Comparison of ENCODE assay signal across 12 mouse cellular contexts in genomic region chr4:138980771-138981420, GRCm38 (mm10). TPM values are rescaled to one million over a fixed set of nuclear protein-coding genes. Genes with fewer than 3 reads are reported as not detected.
DNase-seq lines count a peak whose midpoint lies in the region; ATAC-seq and TF ChIP-seq lines count a peak whose summit lies in the region.
"Had no signal": no experiment of that assay in that cellular context is flagged by ENCODE, and none has a peak within 500 bp of the region (broad histone marks: within the 10 kb centered on the region; RNA-seq: fewer than 3 reads in every experiment).

No protein-coding gene starts in this region.

- no peak overlapping the region for H3K4me3 ChIP-seq in forebrain, embryonic 12.5 days (replicated peaks)
- H3K4me3 ChIP-seq in forebrain, embryonic 16.5 days (replicated peaks; ENCODE audit: low read length) = no peak overlapping the region
- H3K4me3 ChIP-seq in lung, embryonic 14.5 days (ENCODE audit: low read depth, low read length) = no peak overlapping the region
- H3K4me3 ChIP-seq in embryonic facial prominence, embryonic 11.5 days (ENCODE audit: low read depth, low read length) = no peak overlapping the region
- no peak overlapping the region for H3K4me3 ChIP-seq in liver, embryonic 14.5 days (ENCODE audit: insufficient read depth in 1 of 2, low read depth in 2 of 2, low read length in 2 of 2)
- H3K4me3 ChIP-seq: layer of hippocampus, adult 2 months had no signal

- no peak overlapping the region for H3K27ac ChIP-seq in forebrain, embryonic 12.5 days
- no peak overlapping the region for H3K27ac ChIP-seq in forebrain, embryonic 16.5 days (ENCODE audit: low read length)
- no peak overlapping the region for H3K27ac ChIP-seq in lung, embryonic 14.5 days (ENCODE audit: low read depth)
- H3K27ac ChIP-seq in embryonic facial prominence, embryonic 11.5 days (replicated peaks; ENCODE audit: low read depth, low read length) = no peak overlapping the region
- H3K27ac ChIP-seq in liver, embryonic 14.5 days = no peak overlapping the region
- H3K27ac ChIP-seq: layer of hippocampus, adult 2 months had no signal

- H3K4me2 ChIP-seq in forebrain, embryonic 12.5 days = peak overlapping the region; percentile 33
- no peak overlapping the region for H3K4me2 ChIP-seq in forebrain, embryonic 16.5 days (ENCODE audit: low read length)
- H3K4me2 ChIP-seq in lung, embryonic 14.5 days = peak overlapping the region; percentile 34
- H3K4me2 ChIP-seq in embryonic facial prominence, embryonic 11.5 days (ENCODE audit: low read depth, low read length) = no peak overlapping the region
- H3K4me2 ChIP-seq in liver, embryonic 14.5 days (ENCODE audit: low read depth) = peak overlapping the region; percentile 33; the same call in 1 of the 2 replicates

- TF ChIP-seq EP300 in liver, embryonic 14.5 days (IDR thresholded peaks at IDR 0.05; ENCODE audit: low read depth) = no peak

- no peaks in the 10 kb centered on the region; the same call in 1 of the 2 replicates for H3K27me3 ChIP-seq in forebrain, embryonic 12.5 days
- no peaks in the 10 kb centered on the region for H3K27me3 ChIP-seq in forebrain, embryonic 16.5 days (replicated peaks; ENCODE audit: control insufficient read depth, insufficient read depth, low read length)
- no peaks in the 10 kb centered on the region for H3K27me3 ChIP-seq in lung, embryonic 14.5 days (ENCODE audit: insufficient read depth, low read length)
- H3K27me3 ChIP-seq in embryonic facial prominence, embryonic 11.5 days (ENCODE audit: control insufficient read depth, insufficient read depth, low read length) = no peaks in the 10 kb centered on the region
- no peaks in the 10 kb centered on the region for H3K27me3 ChIP-seq in liver, embryonic 14.5 days (ENCODE audit: control insufficient read depth, insufficient read depth, low read length)

- ATAC-seq in forebrain, embryonic 12.5 days (ENCODE audit: low FRiP score) = no peak
- no peak for ATAC-seq in forebrain, embryonic 16.5 days
- no peak for ATAC-seq in lung, embryonic 14.5 days (ENCODE audit: insufficient read depth)
- no peak for ATAC-seq in embryonic facial prominence, embryonic 11.5 days (replicated peaks; ENCODE audit: insufficient number of reproducible peaks, low FRiP score, low TSS enrichment, low read depth)
- no peak for ATAC-seq in liver, embryonic 14.5 days (ENCODE audit: insufficient read depth)

- H3K36me3 ChIP-seq in forebrain, embryonic 12.5 days (replicated peaks) = no peaks in the 10 kb centered on the region
- H3K36me3 ChIP-seq in forebrain, embryonic 16.5 days (ENCODE audit: control insufficient read depth, insufficient read depth) = no peaks in the 10 kb centered on the region
- H3K36me3 ChIP-seq in lung, embryonic 14.5 days (ENCODE audit: insufficient read depth) = no peaks in the 10 kb centered on the region
- no peaks in the 10 kb centered on the region for H3K36me3 ChIP-seq in embryonic facial prominence, embryonic 11.5 days (replicated peaks; ENCODE audit: control insufficient read depth, insufficient read depth, low read depth, low read length)
- H3K36me3 ChIP-seq in liver, embryonic 14.5 days (replicated peaks; ENCODE audit: control insufficient read depth, insufficient read depth, low read depth) = no peaks in the 10 kb centered on the region

- H3K9me3 ChIP-seq in forebrain, embryonic 12.5 days = no peaks in the 10 kb centered on the region
- H3K9me3 ChIP-seq in forebrain, embryonic 16.5 days (ENCODE audit: control insufficient read depth, low read length) = no peaks in the 10 kb centered on the region; the same call in 1 of the 2 replicates
- H3K9me3 ChIP-seq in lung, embryonic 14.5 days (ENCODE audit: low read depth, low read length) = no peaks in the 10 kb centered on the region
- H3K9me3 ChIP-seq in embryonic facial prominence, embryonic 11.5 days (replicated peaks; ENCODE audit: control insufficient read depth, low read length) = no peaks in the 10 kb centered on the region
- no peaks in the 10 kb centered on the region for H3K9me3 ChIP-seq in liver, embryonic 14.5 days (ENCODE audit: control insufficient read depth, low read length)

- H3K9ac ChIP-seq in forebrain, embryonic 12.5 days = no peak overlapping the region
- H3K9ac ChIP-seq in forebrain, embryonic 16.5 days (replicated peaks; ENCODE audit: low read depth, low read length) = no peak overlapping the region
- no peak overlapping the region for H3K9ac ChIP-seq in lung, embryonic 14.5 days
- no peak overlapping the region for H3K9ac ChIP-seq in embryonic facial prominence, embryonic 11.5 days (replicated peaks; ENCODE audit: low read length)
- H3K9ac ChIP-seq in liver, embryonic 14.5 days (replicated peaks) = no peak overlapping the region

- WGBS in forebrain, embryonic 12.5 days = 22% methylated on average over 12 of the region's 12 CpGs
- WGBS in forebrain, embryonic 16.5 days = 26% methylated on average over 12 of the region's 12 CpGs
- WGBS in lung, embryonic 14.5 days = 13% methylated on average over 12 of the region's 12 CpGs
- WGBS in embryonic facial prominence, embryonic 11.5 days = 19% methylated on average over 12 of the region's 12 CpGs
- WGBS in liver, embryonic 14.5 days (ENCODE audit: insufficient replicate concordance) = 21% methylated on average over 12 of the region's 12 CpGs

- peak; percentile 36 for DNase-seq in lung, embryonic 14.5 days
- DNase-seq in lung, adult 18-20 months = no peak
- peak; percentile 59 for DNase-seq in embryonic facial prominence, embryonic 11.5 days (ENCODE audit: low spot score)
- DNase-seq in liver, embryonic 14.5 days (ENCODE audit: low read depth in 3 of 3, low spot score in 3 of 3) = peak in 1 of 3 experiments; percentile 11
- DNase-seq in cerebellum, postnatal 14 days = no peak
- no peak for DNase-seq in adrenal gland, postnatal 36 days
- DNase-seq: cerebellum, postnatal 36 days; right cerebral cortex, postnatal 14 days had no signal

- H3K4me1 ChIP-seq in forebrain, embryonic 12.5 days = no peaks in the 10 kb centered on the region
- no peaks in the 10 kb centered on the region for H3K4me1 ChIP-seq in forebrain, embryonic 16.5 days (replicated peaks; ENCODE audit: control insufficient read depth, insufficient read depth, low read length)
- H3K4me1 ChIP-seq in lung, embryonic 14.5 days (ENCODE audit: insufficient read depth) = no peaks in the 10 kb centered on the region
- H3K4me1 ChIP-seq in embryonic facial prominence, embryonic 11.5 days (ENCODE audit: control insufficient read depth, insufficient read depth, low read length) = no peaks in the 10 kb centered on the region
- peaks cover 0 to 3% of the 10 kb centered on the region in 2 experiments; a peak in 2 of 4 replicates for H3K4me1 ChIP-seq in liver, embryonic 14.5 days (replicated peaks; ENCODE audit: control insufficient read depth in 2 of 2, insufficient read depth in 2 of 2, low read length in 1 of 2)

- no peak for TF ChIP-seq CTCF in lung, embryonic 14.5 days (IDR thresholded peaks at IDR 0.05; ENCODE audit: low read depth)
- no peak for TF ChIP-seq CTCF in liver, embryonic 14.5 days (IDR thresholded peaks at IDR 0.05; ENCODE audit: low read depth)

RNA-seq across cellular contexts. Expression of gene Tmco4, which starts 8.2 kb away (rescaled TPM):
- polyA plus RNA-seq in forebrain, embryonic 12.5 days (2016; fragmentation: Nextera tagmentation; extraction: Ambion mirVana) = 0.88 and 0.96 TPM in 2 replicates
- polyA plus RNA-seq in forebrain, embryonic 16.5 days (2015; fragmentation: Nextera tagmentation; extraction: Ambion mirVana) = 1.1 and 1.2 TPM in 2 replicates
- polyA plus RNA-seq in lung, embryonic 14.5 days (2014; fragmentation: Nextera tagmentation; extraction: Ambion mirVana) = 2.6 and 3.7 TPM in 2 replicates
- 1.7 and 2.2 TPM in 2 replicates for polyA plus RNA-seq in embryonic facial prominence, embryonic 11.5 days (2014; fragmentation: Nextera tagmentation; extraction: Ambion mirVana)
- 2.1 TPM in 2 replicates for polyA plus RNA-seq in liver, embryonic 14.5 days (2012; rRNA removed)
- 1.2 and 2.7 TPM in 2 replicates for polyA plus RNA-seq in liver, embryonic 14.5 days (2014; fragmentation: Nextera tagmentation; extraction: Ambion mirVana)
- 10 to 100 TPM; 11.3 to 18.1 TPM for total RNA-seq in adrenal gland, postnatal 36 days (2021)

RNA-seq across cellular contexts. Expression of gene Rnf186, which starts 14.0 kb away (rescaled TPM):
- polyA plus RNA-seq in forebrain, embryonic 12.5 days (2016; fragmentation: Nextera tagmentation; extraction: Ambion mirVana) = not detected in 2 replicates
- not detected in 2 replicates for polyA plus RNA-seq in forebrain, embryonic 16.5 days (2015; fragmentation: Nextera tagmentation; extraction: Ambion mirVana)
- polyA plus RNA-seq in lung, embryonic 14.5 days (2014; fragmentation: Nextera tagmentation; extraction: Ambion mirVana) = 0.24 and 0.69 TPM in 2 replicates
- not detected in 2 replicates for polyA plus RNA-seq in embryonic facial prominence, embryonic 11.5 days (2014; fragmentation: Nextera tagmentation; extraction: Ambion mirVana)
- 0.13 and 0.21 TPM in 2 replicates for polyA plus RNA-seq in liver, embryonic 14.5 days (2012; rRNA removed)
- polyA plus RNA-seq in liver, embryonic 14.5 days (2014; fragmentation: Nextera tagmentation; extraction: Ambion mirVana) = 0.18 and 0.25 TPM in 2 replicates
- total RNA-seq in adrenal gland, postnatal 36 days (2021) = not detected
- total RNA-seq: granulocyte monocyte progenitor cell, adult 5-6 weeks; layer of hippocampus, adult 2 months had no signal

Comparison
In these comparisons a context has a peak if more than half of its experiments do, and no peak if none do; other contexts are left out.
1. H3K4me2 ChIP-seq: peak in forebrain, embryonic 12.5 days (single experiment), lung, embryonic 14.5 days (single experiment) and liver, embryonic 14.5 days (single experiment); none in forebrain, embryonic 16.5 days (single experiment) and embryonic facial prominence, embryonic 11.5 days (single experiment).
2. DNase-seq: peak in lung, embryonic 14.5 days (single experiment) and embryonic facial prominence, embryonic 11.5 days (single experiment); none in lung, adult 18-20 months (0 of 2), cerebellum, postnatal 14 days (0 of 2) and adrenal gland, postnatal 36 days (0 of 2).